Mouse (Mus musculus) cerebellum, adult 9-10 months (tissue): ENCODE results near the gene Egfl7.

Experiments
- DNase-seq: peaks from one replicate; pipeline ENCODE4 v3.0.0; 2022

The Egfl7 gene

DNA sequence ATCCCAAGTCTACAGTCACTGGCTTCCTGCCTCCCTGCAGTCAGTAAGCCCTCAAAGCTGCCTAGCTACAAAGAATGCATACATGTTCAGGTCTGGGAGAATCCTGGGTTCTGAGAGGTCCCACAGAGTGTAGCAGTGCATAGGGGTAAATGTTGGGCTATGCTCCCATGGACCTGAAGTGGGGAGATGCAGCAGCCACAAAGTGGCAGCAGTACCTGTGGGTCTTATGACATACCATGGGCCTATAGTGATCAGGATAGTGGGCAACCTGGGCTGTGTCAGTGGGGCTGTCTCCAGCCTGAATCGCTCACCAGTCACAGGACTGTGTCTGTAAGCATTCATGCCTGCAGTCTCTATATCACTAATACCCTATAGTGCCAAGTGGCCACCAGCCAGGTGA lies at the start of gene Egfl7:
TSS of gene Egfl7 (plus strand) at position 301 of the 400 bp plus-strand sequence.
- no peak for DNase-seq

DNA sequence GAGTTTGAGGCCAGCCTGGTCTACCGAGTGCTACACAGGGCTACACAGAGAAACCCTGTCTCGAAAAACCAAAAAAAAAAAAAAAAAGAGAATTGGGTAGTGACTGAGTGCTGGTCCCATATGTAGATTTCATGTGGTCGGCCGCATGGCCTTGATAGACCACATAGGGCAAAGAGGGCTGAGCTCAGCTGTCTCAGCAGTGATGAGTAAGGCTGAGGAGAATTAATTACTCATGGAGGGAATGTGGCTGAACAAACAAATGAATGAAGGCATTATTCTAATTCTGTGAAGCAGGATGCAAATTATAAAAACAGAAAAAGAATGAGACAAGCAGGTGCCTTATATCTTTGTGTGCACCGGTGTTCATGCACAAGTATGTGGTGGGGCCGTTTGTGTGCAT lies 48.0 kb upstream of the Egfl7 start:
- DNase-seq = no peak

- no peak for DNase-seq
Measured at GRCm38 (mm10) chr2:26533249-26533648, 46.6 kb upstream of the Egfl7 start.

DNA sequence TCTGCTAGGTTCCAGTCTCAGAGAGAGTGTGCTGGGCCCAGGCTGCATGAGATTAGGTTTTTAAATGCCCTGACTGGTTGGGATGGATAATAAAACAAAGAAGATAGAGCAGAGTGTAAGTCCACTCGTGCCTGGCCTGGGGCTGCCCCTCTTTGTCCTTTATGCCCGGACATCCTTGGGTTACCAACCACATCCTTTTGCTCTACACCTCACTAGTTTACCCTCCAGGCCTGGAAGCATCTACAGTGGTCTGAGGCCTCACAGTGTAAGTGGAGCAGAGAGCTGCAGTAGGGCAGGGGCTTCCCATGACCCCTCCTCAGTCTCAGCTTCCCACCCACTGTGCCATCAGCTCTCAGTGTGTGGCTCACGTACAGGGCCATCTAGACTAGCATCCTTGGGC lies 45.7 kb upstream of the Egfl7 start:
- DNase-seq = no peak

DNA sequence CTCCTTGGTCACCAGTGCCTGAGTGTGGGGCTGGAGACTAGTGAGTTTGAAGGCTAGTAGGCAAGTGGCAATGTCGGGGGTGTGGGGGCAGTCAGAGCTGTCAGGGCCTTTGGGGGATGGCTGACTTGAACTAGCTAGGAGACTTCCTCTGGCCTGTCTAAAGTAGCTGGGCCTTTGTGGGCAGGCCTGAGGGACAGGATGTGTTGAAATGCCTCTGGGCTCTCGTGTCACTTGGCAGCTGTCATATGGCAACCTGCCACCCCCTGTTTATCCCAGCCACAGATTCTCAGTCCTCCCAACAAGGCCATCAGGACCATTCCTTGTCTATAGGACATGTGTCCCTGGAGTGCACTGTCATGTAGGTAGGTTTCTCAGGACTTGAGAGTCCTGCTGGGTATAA lies 45.2 kb upstream of the Egfl7 start:
- DNase-seq = no peak

DNA sequence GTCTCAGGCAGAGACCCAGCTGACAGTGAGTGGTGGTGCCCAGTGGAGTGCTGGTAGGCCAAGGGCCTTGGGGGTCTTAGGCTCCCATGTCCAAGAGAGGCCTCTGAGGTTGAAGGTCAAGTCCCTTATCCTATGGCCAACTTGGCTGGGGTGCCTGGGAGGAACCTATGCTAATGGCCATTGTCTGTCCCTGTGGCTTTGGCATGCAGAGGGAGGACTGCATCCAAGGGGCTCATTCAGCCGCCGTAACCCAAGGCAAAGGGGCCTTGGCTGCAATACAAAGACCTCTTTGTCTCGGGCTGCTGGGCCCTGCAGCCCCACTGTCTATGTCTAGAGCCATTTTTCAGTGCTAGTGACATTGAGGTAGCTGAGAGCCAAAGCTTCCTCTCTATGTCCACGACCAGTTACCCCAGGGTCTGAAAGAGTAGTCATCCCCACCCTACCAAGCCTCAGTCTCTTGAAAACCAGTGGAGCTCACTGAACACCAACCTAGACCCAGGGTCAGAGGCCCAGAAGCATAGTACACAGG lies 44.2 kb upstream of the Egfl7 start:
- DNase-seq = peak; percentile 19

GRCm38 (mm10) chr2:26539516-26539915 lies 40.3 kb upstream of the Egfl7 start:
- DNase-seq = no peak

DNA sequence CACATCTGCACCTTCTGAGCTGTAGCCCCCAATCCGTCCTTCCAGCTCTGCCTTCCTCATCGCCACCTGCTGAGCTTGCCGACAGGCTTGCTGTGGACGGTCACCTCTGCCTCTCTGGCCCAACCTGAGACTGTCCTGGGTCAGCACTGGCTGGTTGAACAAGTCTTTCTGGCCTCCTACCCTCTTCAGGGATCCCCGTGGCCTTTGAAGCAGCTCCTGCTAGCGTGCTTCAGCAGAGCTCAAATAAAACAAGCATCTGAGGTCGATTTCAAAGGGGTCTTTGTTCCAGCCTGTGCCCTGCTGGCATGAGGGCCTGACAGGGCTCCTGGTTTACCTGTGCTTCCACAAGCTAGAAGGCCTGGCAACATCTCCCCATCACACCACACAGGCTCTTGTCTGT lies 39.1 kb upstream of the Egfl7 start:
- DNase-seq = no peak

GRCm38 (mm10) chr2:26541258-26541910 lies 38.4 kb upstream of the Egfl7 start:
- no peak for DNase-seq

GRCm38 (mm10) chr2:26543155-26543554 lies 36.7 kb upstream of the Egfl7 start:
- no peak for DNase-seq

DNA sequence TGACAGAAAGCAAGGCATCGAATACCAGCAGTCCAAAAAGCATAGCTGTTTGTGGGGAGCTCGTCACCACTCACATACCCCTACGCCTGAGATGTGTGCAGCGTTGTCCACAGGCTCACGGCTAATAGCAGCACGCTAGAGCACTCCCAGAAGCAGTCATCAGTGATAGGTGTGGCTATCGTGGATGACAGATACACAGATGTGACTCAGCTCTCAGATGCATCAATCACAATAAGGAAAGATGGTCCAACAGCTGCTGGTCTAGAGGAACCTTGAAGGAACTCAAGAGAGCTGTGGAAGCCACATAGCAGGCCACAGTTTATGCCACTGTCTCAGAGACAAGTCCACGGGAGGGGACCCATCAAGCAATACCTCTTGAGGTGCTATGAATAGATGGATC lies 36.0 kb upstream of the Egfl7 start:
- DNase-seq = no peak

DNA sequence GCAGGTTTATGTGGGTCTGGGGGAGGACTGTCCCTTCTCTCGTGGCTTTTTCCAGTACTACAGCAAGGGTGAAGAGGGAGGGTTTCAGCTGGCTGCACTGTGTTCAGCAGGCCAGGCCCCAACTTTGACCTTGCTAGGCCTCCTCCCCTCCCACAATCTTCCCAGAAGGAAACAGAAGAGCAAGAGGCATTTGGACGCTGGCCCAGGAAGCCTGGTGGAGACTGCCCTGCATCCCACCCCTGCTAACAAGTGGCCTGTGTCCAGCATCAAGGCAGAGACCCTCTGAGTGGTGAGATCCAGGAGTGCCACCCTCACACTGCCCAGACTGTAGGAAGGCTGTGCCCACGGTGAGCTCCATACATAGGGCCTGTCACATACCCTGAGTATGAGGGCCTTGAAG lies 35.5 kb upstream of the Egfl7 start:
- no peak for DNase-seq

GRCm38 (mm10) chr2:26547481-26547880 lies 32.3 kb upstream of the Egfl7 start:
- peak; percentile 44 for DNase-seq

GRCm38 (mm10) chr2:26549801-26550200 lies 30.0 kb upstream of the Egfl7 start:
- no peak for DNase-seq

- DNase-seq = no peak
Measured at GRCm38 (mm10) chr2:26550205-26550604, 29.6 kb upstream of the Egfl7 start.

DNA sequence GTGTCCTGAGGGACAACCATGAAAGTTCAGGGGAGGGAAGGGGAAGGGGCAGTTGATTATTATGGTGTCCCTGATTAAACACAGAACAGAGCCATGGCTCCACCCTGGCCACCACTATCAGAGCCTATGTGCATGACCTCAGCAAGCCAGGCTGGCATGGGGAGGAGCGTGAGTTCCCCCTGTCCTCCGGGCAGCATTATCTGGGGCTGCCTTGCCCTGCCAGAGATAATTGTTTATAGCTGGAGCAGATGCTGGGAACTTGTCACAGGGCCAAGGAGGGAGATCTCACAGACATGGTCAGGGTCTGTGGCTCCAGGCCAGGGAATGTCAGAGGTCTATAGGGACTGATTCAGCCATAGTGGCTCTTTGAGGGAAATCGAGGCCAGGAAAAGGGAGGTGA lies 29.0 kb upstream of the Egfl7 start:
- no peak for DNase-seq

DNA sequence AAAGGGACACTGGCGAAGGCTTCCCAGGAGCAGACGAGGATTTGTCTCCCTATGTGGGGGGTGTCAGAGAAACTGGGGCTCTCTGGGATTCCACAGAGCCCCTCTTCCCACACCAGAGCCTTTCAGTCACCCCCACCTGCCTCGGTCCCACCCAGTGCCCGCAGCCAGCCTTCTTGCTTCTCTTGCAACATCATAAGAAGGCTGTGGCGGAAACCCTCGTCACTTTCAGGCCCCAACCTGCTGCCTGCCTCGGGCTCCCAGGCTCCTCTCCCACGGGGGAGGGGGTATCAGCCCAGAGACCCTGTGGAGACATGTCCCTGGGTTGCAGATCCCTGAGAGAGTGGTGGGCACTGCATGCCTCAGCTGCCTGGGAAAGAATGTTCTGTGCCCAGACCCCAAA lies 28.4 kb upstream of the Egfl7 start:
- no peak for DNase-seq

- DNase-seq = no peak
Measured at GRCm38 (mm10) chr2:26552066-26552465, 27.7 kb upstream of the Egfl7 start.

- no peak for DNase-seq
Measured at GRCm38 (mm10) chr2:26553904-26554303, 25.9 kb upstream of the Egfl7 start.

DNA sequence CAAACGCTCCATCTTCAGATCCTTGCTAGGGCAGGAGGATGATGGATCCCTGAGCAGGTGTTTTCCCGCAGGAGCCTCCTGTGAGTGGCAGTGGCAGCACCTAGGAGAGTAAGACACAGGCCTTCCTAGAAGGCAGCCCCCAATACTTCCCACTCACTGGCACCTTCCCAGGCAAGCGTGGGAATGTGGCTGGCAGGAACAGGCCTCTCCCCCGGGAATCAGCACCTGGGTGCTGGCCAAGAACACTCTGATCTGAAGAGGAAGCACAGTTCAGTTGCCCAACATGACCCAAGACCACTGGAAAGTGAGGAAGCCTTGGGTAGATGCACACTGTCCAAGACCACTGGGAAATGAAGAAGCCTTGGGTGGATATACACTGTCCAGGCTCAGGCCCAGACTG lies 24.7 kb upstream of the Egfl7 start:
- DNase-seq = no peak

DNA sequence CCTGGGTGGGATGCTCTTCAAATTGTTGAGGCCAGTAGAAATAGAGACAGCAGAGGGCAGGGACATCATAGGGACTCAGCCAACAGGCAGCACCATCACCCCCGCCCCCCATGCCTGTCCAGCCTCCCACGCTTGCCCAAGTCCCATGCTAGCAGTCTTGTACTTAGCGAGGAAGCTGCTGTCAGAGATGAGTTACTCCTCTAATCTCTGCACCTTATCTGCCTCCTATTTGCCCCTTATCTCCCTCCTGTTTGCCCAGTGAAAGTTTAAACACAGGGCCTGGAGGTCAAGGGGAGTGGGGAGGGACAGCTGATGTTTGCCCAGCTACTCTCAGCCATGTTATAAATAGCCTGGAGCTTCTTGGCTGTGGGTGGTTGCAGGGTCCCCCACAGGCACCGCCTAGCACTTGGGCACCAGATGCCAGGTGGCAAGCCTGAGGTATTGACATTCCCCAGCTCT lies 23.2 kb upstream of the Egfl7 start:
- DNase-seq = no peak

DNA sequence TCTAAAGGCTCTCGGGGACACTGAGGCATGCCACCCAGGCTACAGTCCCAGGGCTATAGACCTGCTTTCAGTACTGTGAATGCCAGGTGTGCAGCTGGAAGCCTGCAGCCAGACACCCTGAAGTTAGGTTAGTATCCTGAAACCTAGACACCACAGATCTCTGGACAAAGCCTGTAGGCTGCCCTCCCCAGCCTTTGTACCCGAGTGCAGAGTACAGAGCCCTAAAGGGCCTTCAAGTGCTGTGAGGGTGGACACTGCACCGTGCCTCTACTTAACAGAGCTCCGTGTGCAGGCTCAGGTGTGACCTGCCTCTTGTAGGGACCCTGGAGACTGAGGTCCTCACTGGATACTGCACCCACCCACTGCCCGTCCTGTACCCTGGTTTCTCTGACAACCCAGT lies 19.3 kb upstream of the Egfl7 start:
- DNase-seq = no peak

GRCm38 (mm10) chr2:26561351-26562016 lies 18.3 kb upstream of the Egfl7 start:
- peak; percentile 42 for DNase-seq

DNA sequence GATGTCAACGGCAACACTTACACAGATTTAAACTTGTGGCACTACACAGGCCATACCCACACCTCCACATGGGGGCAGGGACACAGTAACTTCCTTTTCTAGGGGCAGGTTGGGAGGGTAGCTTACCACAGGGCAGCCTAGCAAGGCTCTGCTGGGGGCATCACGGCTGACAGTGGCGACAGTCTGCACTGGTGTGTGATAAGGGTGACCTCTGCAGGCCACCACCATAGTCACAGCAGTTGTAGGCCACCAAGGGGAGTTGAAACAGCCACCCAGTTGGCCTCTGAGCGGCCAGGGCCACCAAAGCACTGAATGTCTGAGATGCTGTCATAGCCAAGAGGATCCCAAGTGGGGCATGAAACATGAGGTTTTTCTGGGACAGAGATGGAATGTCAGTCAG lies 13.6 kb upstream of the Egfl7 start:
- DNase-seq = peak; percentile 25

DNA sequence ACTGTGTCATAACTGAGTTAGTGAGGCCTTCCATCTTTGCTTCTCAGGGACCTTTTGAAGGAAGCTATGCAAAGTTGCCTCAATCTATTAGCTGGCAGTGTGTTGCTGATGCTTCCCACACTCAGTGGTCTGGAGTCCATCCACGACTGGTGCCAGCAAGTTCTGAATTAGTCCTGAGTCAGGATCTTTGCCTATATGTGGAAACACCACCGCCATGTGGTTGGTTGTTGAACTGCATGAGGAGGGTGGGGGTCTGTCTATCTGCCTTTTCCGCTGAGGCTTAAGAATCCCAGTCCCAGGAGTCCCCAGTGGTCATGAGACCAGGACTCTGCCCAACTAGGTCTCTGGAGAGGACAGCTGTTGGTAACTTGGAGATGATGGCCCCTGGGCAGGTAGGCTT lies 9.8 kb upstream of the Egfl7 start:
- peak; percentile 34 for DNase-seq
